Mouse (Mus musculus) heart, embryonic 11.5 days (tissue): ENCODE results near the gene Pyroxd1. TPM values are rescaled to one million over a fixed set of nuclear protein-coding genes. Genes with fewer than 3 reads are reported as not detected.
"Not testable (repeated sequence)": the region's sequence is repeated elsewhere in the genome, so short reads cannot be mapped to it uniquely, and the experiment has no call there.

ENCODE experiments used
- ATAC-seq: fragments of 200-750 bp; cut with Nextera tagmentation; replicated peaks from 2 replicates; pipeline ENCODE4 v1.8.0; 2017; ENCODE audit warnings: moderate library complexity; ENCODE audit not compliant: insufficient number of reproducible peaks, low FRiP score, low TSS enrichment
- H3K27ac ChIP-seq: fragments of 300-500 bp; sonication (generic); 2 replicates; pipeline ENCODE4 v1.5.1; 2014; ENCODE audit warnings: mild to moderate bottlenecking, low read depth, low read length
- H3K27me3 ChIP-seq: fragments of 300-500 bp; sonication (generic); 2 replicates; pipeline ENCODE4 v1.6.1; 2014; ENCODE audit warnings: mild to moderate bottlenecking, low read length, mixed read lengths; ENCODE audit not compliant: control insufficient read depth, insufficient read depth
- H3K36me3 ChIP-seq: fragments of 300-500 bp; sonication (generic); 2 replicates; pipeline ENCODE4 v1.6.1; 2014; ENCODE audit warnings: mild to moderate bottlenecking, low read length, moderate library complexity, mixed read lengths; ENCODE audit not compliant: control insufficient read depth, insufficient read depth
- H3K4me1 ChIP-seq: fragments of 300-500 bp; sonication (generic); 2 replicates; pipeline ENCODE4 v1.6.1; 2014; ENCODE audit warnings: low read length; ENCODE audit not compliant: control insufficient read depth, insufficient read depth
- H3K4me2 ChIP-seq: fragments of 300-500 bp; sonication (generic); 2 replicates; pipeline ENCODE4 v1.6.1; 2014; ENCODE audit warnings: mild to moderate bottlenecking, moderate library complexity
- H3K4me3 ChIP-seq: fragments of 300-500 bp; sonication (generic); 2 replicates; pipeline ENCODE4 v1.5.1; 2014; ENCODE audit warnings: low read depth, low read length
- H3K9ac ChIP-seq: fragments of 300-500 bp; sonication (generic); 2 replicates; pipeline ENCODE4 v1.6.1; 2014; ENCODE audit warnings: mild to moderate bottlenecking, low read depth, low read length, moderate library complexity
- H3K9me3 ChIP-seq: fragments of 300-500 bp; sonication (generic); replicated peaks from 2 replicates; pipeline ENCODE4 v1.6.1; 2016; ENCODE audit warnings: low read length; ENCODE audit not compliant: control insufficient read depth
- WGBS: fragments of 180-500 bp; shearing (Covaris S2); extraction: QIAGEN DNeasy Blood & Tissue Kit; methylation state at CpG from one replicate; pipeline ENCODE4 v1.1.7; 2014; ENCODE audit not compliant: insufficient replicate concordance; 5-methylcytosine and 5-hydroxymethylcytosine counted together
- polyA plus RNA-seq: library from polyadenylated mRNA; unstranded; fragments of >200 nt; fragmentation: Nextera tagmentation; extraction: Ambion mirVana; gene quantifications from 2 replicates; pipeline ENCODE4 v1.2.1, GENCODE M21; 2014

Pyroxd1 gene
- polyA plus RNA-seq, 1 experiment from 2014 or later: 15.8 TPM

- H3K9ac ChIP-seq: no peak overlapping the region
- WGBS: 29% methylated on average over 2 of the region's 2 CpGs
Observed at GRCm38 (mm10) chr6:142339576-142339975, 5.9 kb upstream of the Pyroxd1 start.

GRCm38 (mm10) chr6:142343561-142343960, 1.9 kb upstream of the Pyroxd1 start:
- peaks cover 4% of the 10 kb centered on the region; the same call in 1 of the 2 replicates for H3K4me1 ChIP-seq
- WGBS: 56% methylated on average over 2 of the region's 2 CpGs

More at GRCm38 (mm10) chr6:142339576-142339975, 5.9 kb upstream of the Pyroxd1 start:
- Histone ChIP-seq H3K4me3 (no peak overlapping the region), H3K4me1 (no peaks in the 10 kb centered on the region), H3K27me3 (no peaks in the 10 kb centered on the region), H3K27ac (no peak overlapping the region), H3K9me3 (no peaks in the 10 kb centered on the region), H3K4me2 (no peak overlapping the region), H3K36me3 (no peaks in the 10 kb centered on the region)
- no peak for ATAC-seq

GRCm38 (mm10) chr6:142346181-142347110, 992 bp downstream of the Pyroxd1 start:
- Histone ChIP-seq H3K27me3 (no peaks in the 10 kb centered on the region), H3K4me2 (peak overlapping the region; percentile 67), H3K9ac (peak overlapping the region; percentile 78), H3K4me1 (peaks cover 4% of the 10 kb centered on the region; the same call in 1 of the 2 replicates), H3K9me3 (no peaks in the 10 kb centered on the region), H3K27ac (no peak overlapping the region; the same call in 1 of the 2 replicates), H3K36me3 (peaks cover 3% of the 10 kb centered on the region; the same call in 1 of the 2 replicates), H3K4me3 (peak overlapping the region; percentile 83)
- 0 out of 2 replicates have a peak, but pooled peaks have one; percentile 9 for ATAC-seq
- 49% methylated on average over 12 of the region's 12 CpGs for WGBS

More at GRCm38 (mm10) chr6:142343561-142343960, 1.9 kb upstream of the Pyroxd1 start:
- Histone ChIP-seq H3K27ac (no peak overlapping the region), H3K9me3 (no peaks in the 10 kb centered on the region), H3K4me2 (no peak overlapping the region), H3K9ac (no peak overlapping the region), H3K27me3 (no peaks in the 10 kb centered on the region), H3K4me3 (no peak overlapping the region), H3K36me3 (no peaks in the 10 kb centered on the region)
- ATAC-seq: no peak

GRCm38 (mm10) chr6:142347431-142348385, 2.3 kb downstream of the Pyroxd1 start:
- peaks cover 3% of the 10 kb centered on the region; the same call in 1 of the 2 replicates for H3K36me3 ChIP-seq
- H3K4me1 ChIP-seq: peaks cover 4% of the 10 kb centered on the region; the same call in 1 of the 2 replicates
- no peaks in the 10 kb centered on the region for H3K27me3 ChIP-seq
- no peak overlapping the region for H3K27ac ChIP-seq
- 74% methylated on average over 11 of the region's 11 CpGs for WGBS
- ATAC-seq: no peak
- no peak overlapping the region for H3K9ac ChIP-seq
- H3K4me3 ChIP-seq: no peak overlapping the region
- no peaks in the 10 kb centered on the region for H3K9me3 ChIP-seq
- H3K4me2 ChIP-seq: no peak overlapping the region

GRCm38 (mm10) chr6:142352099-142352498, 6.6 kb downstream of the Pyroxd1 start:
- not testable (repeated sequence) for H3K4me2 ChIP-seq, H3K27ac ChIP-seq, H3K9ac ChIP-seq, H3K4me1 ChIP-seq, H3K4me3 ChIP-seq, H3K36me3 ChIP-seq, ATAC-seq, H3K27me3 ChIP-seq, H3K9me3 ChIP-seq
- WGBS: 84% methylated on average over 3 of the region's 3 CpGs

- Histone ChIP-seq H3K27ac (no peak overlapping the region), H3K27me3 (no peaks in the 10 kb centered on the region), H3K4me2 (no peak overlapping the region), H3K9ac (no peak overlapping the region), H3K9me3 (no peaks in the 10 kb centered on the region), H3K4me1 (no peaks in the 10 kb centered on the region), H3K4me3 (no peak overlapping the region), H3K36me3 (peaks cover 12% of the 10 kb centered on the region)
- 60% methylated on average over 7 of the region's 7 CpGs for WGBS
- ATAC-seq: no peak
Observed at GRCm38 (mm10) chr6:142357106-142357505, 11.7 kb downstream of the Pyroxd1 start.

- ATAC-seq: no peak
- Histone ChIP-seq H3K9me3 (no peaks in the 10 kb centered on the region), H3K36me3 (peaks cover 11% of the 10 kb centered on the region), H3K27me3 (no peaks in the 10 kb centered on the region), H3K4me2 (no peak overlapping the region), H3K4me1 (no peaks in the 10 kb centered on the region), H3K27ac (no peak overlapping the region), H3K9ac (no peak overlapping the region), H3K4me3 (no peak overlapping the region)
- 85% methylated on average over 6 of the region's 6 CpGs for WGBS
Observed at GRCm38 (mm10) chr6:142362036-142362435, 16.6 kb downstream of the Pyroxd1 start.

GRCm38 (mm10) chr6:142363019-142363576, 17.6 kb downstream of the Pyroxd1 start:
- H3K27ac ChIP-seq: no peak overlapping the region
- no peak overlapping the region for H3K4me3 ChIP-seq
- H3K9ac ChIP-seq: no peak overlapping the region
- no peaks in the 10 kb centered on the region for H3K27me3 ChIP-seq
- peaks cover 11% of the 10 kb centered on the region for H3K36me3 ChIP-seq
- H3K4me1 ChIP-seq: no peaks in the 10 kb centered on the region
- ATAC-seq: no peak
- 78% methylated on average over 9 of the region's 9 CpGs for WGBS
- no peaks in the 10 kb centered on the region for H3K9me3 ChIP-seq
- H3K4me2 ChIP-seq: no peak overlapping the region
